Mouse (Mus musculus) limb, embryonic 13.5 days (tissue): Measurements from ENCODE around the gene Ppp1r3e. TPM values are rescaled to one million over a fixed set of nuclear protein-coding genes. Genes with fewer than 3 reads are reported as not detected.

Experiments
- ATAC-seq: fragments of 200-750 bp; cut with Nextera tagmentation; 2 replicates; pipeline ENCODE4 v1.8.0; 2017; ENCODE audit warnings: low read depth, moderate number of reproducible peaks, moderate TSS enrichment; ENCODE audit not compliant: low FRiP score
- H3K27ac ChIP-seq: fragments of 300-500 bp; sonication (generic); 2 replicates; pipeline ENCODE4 v1.5.1; 2015; ENCODE audit warnings: inconsistent platforms, mild to moderate bottlenecking, moderate library complexity
- H3K27me3 ChIP-seq: fragments of 300-500 bp; sonication (generic); 2 replicates; pipeline ENCODE4 v1.6.1; 2015; ENCODE audit warnings: mild to moderate bottlenecking, inconsistent platforms
- H3K36me3 ChIP-seq: fragments of 300-500 bp; sonication (generic); 2 replicates; pipeline ENCODE4 v1.6.1; 2015; ENCODE audit warnings: inconsistent platforms, mild to moderate bottlenecking, moderate library complexity
- H3K4me1 ChIP-seq: fragments of 300-500 bp; sonication (generic); 2 replicates; pipeline ENCODE4 v1.6.1; 2015; ENCODE audit warnings: inconsistent platforms
- H3K4me2 ChIP-seq: fragments of 300-500 bp; sonication (generic); replicated peaks from 2 replicates; pipeline ENCODE4 v1.6.1; 2015; ENCODE audit warnings: inconsistent platforms, mild to moderate bottlenecking, moderate library complexity
- H3K4me3 ChIP-seq: fragments of 300-500 bp; sonication (generic); 2 replicates; pipeline ENCODE4 v1.5.1; 2015; ENCODE audit warnings: moderate library complexity, mild to moderate bottlenecking, inconsistent platforms
- H3K9ac ChIP-seq: fragments of 300-500 bp; sonication (generic); 2 replicates; pipeline ENCODE4 v1.6.1; 2015; ENCODE audit warnings: mild to moderate bottlenecking, inconsistent platforms
- H3K9me3 ChIP-seq: fragments of 300-500 bp; sonication (generic); 2 replicates; pipeline ENCODE4 v1.6.1; 2016; ENCODE audit warnings: inconsistent platforms
- WGBS: fragments of 180-500 bp; shearing (Covaris S2); methylation state at CpG from one replicate; pipeline ENCODE4 v1.1.7; 2015; 5-methylcytosine and 5-hydroxymethylcytosine counted together
- polyA plus RNA-seq: library from polyadenylated mRNA; unstranded; fragments of >200 nt; fragmentation: Nextera tagmentation; extraction: Ambion mirVana; gene quantifications from 2 replicates; pipeline ENCODE4 v1.2.1, GENCODE M21; 2015

Ppp1r3e gene
- polyA plus RNA-seq, 1 experiment from 2014 or later: 0.60 TPM

GRCm38 (mm10) chr14:54843461-54843860, 33.9 kb downstream of the Ppp1r3e start:
- Histone ChIP-seq H3K9me3 (no peaks in the 10 kb centered on the region), H3K27me3 (0 out of 2 replicates have a peak, but pooled peaks cover 3% of the 10 kb centered on the region), H3K27ac (no peak overlapping the region), H3K4me1 (no peaks in the 10 kb centered on the region), H3K4me3 (no peak overlapping the region), H3K4me2 (no peak overlapping the region), H3K36me3 (no peaks in the 10 kb centered on the region), H3K9ac (no peak overlapping the region)
- WGBS: 4% methylated on average over 4 of the region's 4 CpGs
- ATAC-seq: no peak

GRCm38 (mm10) chr14:54823716-54824115, 53.6 kb downstream of the Ppp1r3e start:
- Histone ChIP-seq H3K27me3 (no peaks in the 10 kb centered on the region), H3K27ac (no peak overlapping the region), H3K4me1 (no peaks in the 10 kb centered on the region), H3K9me3 (no peaks in the 10 kb centered on the region), H3K9ac (no peak overlapping the region), H3K4me2 (no peak overlapping the region), H3K36me3 (no peaks in the 10 kb centered on the region), H3K4me3 (no peak overlapping the region)
- WGBS: 63% methylated on average over 1 of the region's 1 CpGs
- no peak for ATAC-seq

Other genes starting within 250 kb of the Ppp1r3e start
- gene Gm17606, start 236.6 kb downstream of the Ppp1r3e start, polyA plus RNA-seq: not detected in 2 replicates
- gene Cdh24, start 236.2 kb downstream of the Ppp1r3e start, polyA plus RNA-seq: 6.7 and 8.2 TPM in 2 replicates
- 96.6 and 98.0 TPM in 2 replicates for gene 1700123O20Rik, start 191.3 kb downstream of the Ppp1r3e start, polyA plus RNA-seq
- 166 and 167 TPM in 2 replicates for gene Acin1, start 190.6 kb downstream of the Ppp1r3e start, polyA plus RNA-seq
- 0.31 and 0.33 TPM in 2 replicates for gene Gm29776, start 178.7 kb downstream of the Ppp1r3e start, polyA plus RNA-seq
- gene Cebpe, start 165.4 kb downstream of the Ppp1r3e start, polyA plus RNA-seq: not detected in 2 replicates
- 1.7 and 2.3 TPM in 2 replicates for gene Slc7a8, start 95.6 kb downstream of the Ppp1r3e start, polyA plus RNA-seq
- not detected in 2 replicates for gene Rnf212b, start 63.4 kb downstream of the Ppp1r3e start, polyA plus RNA-seq
- 8.9 and 12.7 TPM in 2 replicates for gene Homez, start 6.6 kb downstream of the Ppp1r3e start, polyA plus RNA-seq
- gene Bcl2l2, start 5.8 kb upstream of the Ppp1r3e start, polyA plus RNA-seq: 4.0 and 4.4 TPM in 2 replicates
- gene Gm20521, start 5.9 kb upstream of the Ppp1r3e start, polyA plus RNA-seq: 0.13 and 0.42 TPM in 2 replicates
- 139 TPM in 2 replicates for gene Pabpn1, start 14.9 kb upstream of the Ppp1r3e start, polyA plus RNA-seq
- 79.1 and 86.2 TPM in 2 replicates for gene Slc22a17, start 35.6 kb upstream of the Ppp1r3e start, polyA plus RNA-seq
- 46.7 and 50.4 TPM in 2 replicates for gene Efs, start 48.6 kb upstream of the Ppp1r3e start, polyA plus RNA-seq
- gene Il25, start 55.1 kb upstream of the Ppp1r3e start, polyA plus RNA-seq: 0.24 and 0.27 TPM in 2 replicates
- 16.1 and 17.6 TPM in 2 replicates for gene Cmtm5, start 58.7 kb upstream of the Ppp1r3e start, polyA plus RNA-seq
- 1.9 and 2.2 TPM in 2 replicates for gene Myh6, start 89.4 kb upstream of the Ppp1r3e start, polyA plus RNA-seq
- not detected in 2 replicates for gene Gm17428, start 99.4 kb upstream of the Ppp1r3e start, polyA plus RNA-seq
- 23.8 and 24.9 TPM in 2 replicates for gene Myh7, start 117.1 kb upstream of the Ppp1r3e start, polyA plus RNA-seq
- gene Ngdn, start 137.9 kb upstream of the Ppp1r3e start, polyA plus RNA-seq: 86.3 and 88.1 TPM in 2 replicates
- 5.6 and 6.2 TPM in 2 replicates for gene Zfhx2, start 214.8 kb upstream of the Ppp1r3e start, polyA plus RNA-seq
- 22.9 and 24.5 TPM in 2 replicates for gene Thtpa, start 217.2 kb upstream of the Ppp1r3e start, polyA plus RNA-seq
- 13.1 and 13.7 TPM in 2 replicates for gene Ap1g2, start 229.0 kb upstream of the Ppp1r3e start, polyA plus RNA-seq
- gene Jph4, start 239.4 kb upstream of the Ppp1r3e start, polyA plus RNA-seq: 1.9 and 2.2 TPM in 2 replicates